Mouse (Mus musculus) MEL-GATA-1-ER (cell line): ENCODE data around the gene Agpat1.
A peak's percentile ranks its signal among the peaks of the same experiment; 100 is the strongest.

Experiments
- DNase-seq: peaks from one replicate; pipeline ENCODE4 v3.0.0-alpha.2; 2012; ENCODE audit warnings: low read depth; ENCODE audit errors: extremely low read depth

The Agpat1 gene

GRCm38 (mm10) chr17:34585877-34586771, 17.9 kb upstream of the Agpat1 start:
- DNase-seq: no peak

GRCm38 (mm10) chr17:34586796-34587422, 17.2 kb upstream of the Agpat1 start:
- no peak for DNase-seq

DNA sequence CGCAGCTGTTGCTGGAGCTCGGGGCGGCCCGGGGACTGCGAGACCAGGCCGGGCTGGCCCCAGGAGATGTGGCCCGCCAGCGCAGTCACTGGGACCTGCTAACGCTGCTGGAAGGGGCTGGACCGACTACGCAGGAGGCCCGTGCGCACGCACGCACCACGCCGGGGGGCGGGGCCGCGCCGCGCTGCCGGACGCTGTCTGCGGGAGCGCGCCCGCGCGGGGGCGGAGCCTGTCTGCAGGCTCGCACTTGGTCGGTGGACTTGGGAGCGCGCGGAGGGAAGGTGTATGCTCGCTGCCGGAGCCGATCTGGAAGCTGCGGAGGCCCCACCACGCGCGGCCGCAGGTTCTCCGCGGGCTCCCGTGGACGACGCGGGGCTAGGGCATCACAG, 16.6 kb upstream of the Agpat1 start:
- DNase-seq: peak; percentile 63

GRCm38 (mm10) chr17:34587814-34588213, 16.2 kb upstream of the Agpat1 start:
- DNase-seq: no peak

DNA sequence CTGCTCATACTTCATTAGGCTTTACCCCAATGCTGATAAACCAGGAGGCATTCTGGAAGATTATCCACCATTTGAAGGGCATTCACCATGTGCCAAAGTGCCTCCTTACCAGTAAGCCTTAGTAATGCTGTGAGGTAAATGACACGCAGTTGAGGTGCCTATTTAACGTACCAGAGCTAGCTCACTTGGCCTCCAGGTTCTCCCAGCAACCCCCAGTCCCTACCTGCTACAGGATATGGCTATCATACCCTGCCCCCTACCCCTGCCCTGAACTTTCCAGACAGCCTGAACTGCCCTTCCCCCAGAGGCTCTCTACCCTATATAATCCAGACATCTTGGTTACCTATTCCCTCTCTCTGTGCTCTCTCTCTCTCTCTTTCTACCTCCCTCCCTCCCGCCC, 15.3 kb upstream of the Agpat1 start:
- no peak for DNase-seq

- DNase-seq: no peak
Measured at GRCm38 (mm10) chr17:34589206-34589605, 14.9 kb upstream of the Agpat1 start.

DNA sequence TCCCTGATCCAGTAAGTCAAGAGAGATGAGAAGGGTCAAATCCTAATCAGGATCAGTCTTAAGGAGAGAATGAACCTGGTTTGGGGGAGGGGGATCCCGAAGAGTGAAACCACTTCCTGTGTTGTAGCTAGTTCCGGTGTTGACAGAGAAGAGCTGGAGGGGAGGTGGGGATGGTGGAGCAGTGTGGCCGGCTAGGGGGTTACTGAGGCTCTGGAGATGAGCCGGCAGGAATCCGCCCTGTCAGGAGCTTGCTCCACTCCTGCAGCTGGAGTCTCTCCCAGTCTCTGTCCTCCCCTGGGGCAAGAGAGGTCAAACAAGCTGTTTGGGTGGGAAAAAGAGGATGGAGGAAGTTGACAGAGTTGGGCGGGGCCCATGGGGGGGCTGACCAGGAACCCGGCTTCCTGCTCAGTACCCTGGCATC, 14.4 kb upstream of the Agpat1 start, which contains the start of gene Gpsm3:
Gene Gpsm3, plus strand, starts transcription at position 126 of the 421 bp plus-strand sequence.
- DNase-seq: no peak

- DNase-seq: no peak
Measured at GRCm38 (mm10) chr17:34590154-34590987, 13.7 kb upstream of the Agpat1 start.

GRCm38 (mm10) chr17:34591029-34591993, 12.8 kb upstream of the Agpat1 start, which contains the start of gene Pbx2:
Gene Pbx2 (plus strand): TSS chr17:34591266.
- DNase-seq: no peak

GRCm38 (mm10) chr17:34591994-34592375, 12.1 kb upstream of the Agpat1 start:
- DNase-seq: no peak

GRCm38 (mm10) chr17:34592581-34593549, 11.2 kb upstream of the Agpat1 start:
- no peak for DNase-seq

DNA sequence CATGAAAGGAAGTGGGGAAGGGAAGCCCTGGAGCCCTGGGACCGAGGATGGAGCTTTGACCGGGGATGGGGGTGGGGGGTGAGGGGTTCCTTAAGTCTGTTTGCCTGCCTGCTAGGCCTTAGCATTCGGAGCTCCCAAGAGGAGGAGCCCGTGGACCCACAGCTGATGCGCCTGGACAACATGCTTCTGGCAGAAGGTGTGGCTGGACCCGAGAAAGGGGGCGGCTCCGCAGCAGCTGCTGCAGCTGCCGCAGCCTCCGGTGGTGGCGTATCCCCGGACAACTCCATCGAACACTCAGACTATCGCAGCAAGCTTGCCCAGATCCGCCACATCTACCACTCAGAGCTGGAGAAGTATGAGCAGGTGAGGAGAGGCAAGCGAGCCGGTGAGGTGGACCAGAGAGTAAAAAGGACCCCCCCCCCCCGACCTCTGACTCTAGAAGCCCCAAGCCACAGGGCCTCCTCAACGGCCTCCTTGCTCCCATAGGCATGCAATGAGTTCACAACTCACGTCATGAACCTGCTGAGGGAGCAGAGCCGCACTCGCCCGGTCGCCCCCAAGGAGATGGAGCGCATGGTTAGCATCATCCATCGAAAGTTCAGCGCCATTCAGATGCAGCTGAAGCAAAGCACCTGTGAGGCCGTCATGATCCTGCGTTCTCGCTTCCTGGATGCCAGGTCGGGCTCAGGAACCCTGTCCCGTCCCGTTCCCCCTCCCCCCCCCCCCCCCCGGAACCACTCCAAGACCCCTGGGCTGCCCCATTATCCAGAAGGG, 10.1 kb upstream of the Agpat1 start:
- DNase-seq: no peak

DNA sequence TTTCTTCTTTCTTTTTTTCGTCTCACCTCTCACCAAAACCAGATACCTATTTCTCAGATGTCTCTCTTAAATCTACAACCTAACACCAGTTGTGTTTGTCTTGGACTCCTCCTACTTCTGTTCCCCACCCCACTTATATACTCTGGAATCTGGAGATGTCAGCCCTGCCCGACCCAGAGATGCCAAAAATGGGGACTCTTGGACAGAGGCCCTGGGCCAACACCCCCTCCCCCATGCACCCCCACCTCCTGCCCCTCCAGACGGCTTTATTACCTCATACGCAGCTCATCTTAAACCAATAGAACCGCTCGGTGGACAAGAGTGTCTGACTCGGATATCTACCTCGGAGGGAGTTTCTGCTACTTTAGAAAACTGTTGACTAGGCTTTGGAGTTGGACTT, 8.0 kb upstream of the Agpat1 start:
- DNase-seq: no peak

DNA sequence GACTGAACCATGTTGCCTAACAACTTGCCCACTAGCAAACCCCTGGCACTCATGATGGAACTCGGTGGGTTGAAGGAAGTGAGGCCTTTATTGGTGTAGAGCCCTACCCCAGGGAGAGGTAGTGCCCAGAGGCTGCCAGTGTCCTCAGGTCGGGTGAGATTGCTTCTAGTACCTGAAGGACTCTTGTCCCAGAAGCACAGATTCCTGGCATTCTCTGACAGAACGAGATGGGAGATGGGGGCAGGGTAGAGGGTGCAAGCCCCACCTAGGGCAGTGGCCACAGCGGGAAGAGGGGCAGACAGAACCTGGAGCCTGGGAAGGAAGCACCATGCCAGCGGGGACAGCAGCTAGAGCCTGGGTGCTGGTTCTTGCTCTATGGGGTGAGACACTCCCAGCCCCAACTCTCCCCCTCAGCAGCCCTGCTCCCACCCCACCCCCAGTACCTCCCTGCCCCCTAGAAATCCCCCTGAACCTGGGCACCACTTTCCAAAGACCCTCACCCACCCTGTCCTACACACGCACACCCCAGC, 6.4 kb upstream of the Agpat1 start, which contains the start of gene Ager:
Gene Ager, plus strand, starts transcription at position 297 of the 530 bp plus-strand sequence.
- DNase-seq: no peak

DNA sequence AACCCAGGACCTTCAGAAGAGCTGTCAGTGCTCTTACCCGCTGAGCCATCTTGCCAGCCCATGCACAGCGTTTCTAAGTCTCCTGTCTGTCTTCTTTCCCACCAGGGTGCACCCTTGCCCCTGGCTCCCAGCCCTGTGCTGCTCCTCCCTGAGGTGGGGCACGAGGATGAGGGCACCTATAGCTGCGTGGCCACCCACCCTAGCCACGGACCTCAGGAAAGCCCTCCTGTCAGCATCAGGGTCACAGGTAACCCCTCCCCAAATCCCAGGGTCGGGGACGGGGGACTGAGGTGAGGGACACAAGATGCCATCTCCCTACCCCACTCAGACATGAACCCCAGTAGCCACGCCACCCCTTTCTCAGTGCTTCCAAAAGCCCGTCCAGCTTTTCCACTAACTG, 4.2 kb upstream of the Agpat1 start:
- no peak for DNase-seq

- DNase-seq: no peak
Measured at GRCm38 (mm10) chr17:34601796-34602195, 2.3 kb upstream of the Agpat1 start.

DNA sequence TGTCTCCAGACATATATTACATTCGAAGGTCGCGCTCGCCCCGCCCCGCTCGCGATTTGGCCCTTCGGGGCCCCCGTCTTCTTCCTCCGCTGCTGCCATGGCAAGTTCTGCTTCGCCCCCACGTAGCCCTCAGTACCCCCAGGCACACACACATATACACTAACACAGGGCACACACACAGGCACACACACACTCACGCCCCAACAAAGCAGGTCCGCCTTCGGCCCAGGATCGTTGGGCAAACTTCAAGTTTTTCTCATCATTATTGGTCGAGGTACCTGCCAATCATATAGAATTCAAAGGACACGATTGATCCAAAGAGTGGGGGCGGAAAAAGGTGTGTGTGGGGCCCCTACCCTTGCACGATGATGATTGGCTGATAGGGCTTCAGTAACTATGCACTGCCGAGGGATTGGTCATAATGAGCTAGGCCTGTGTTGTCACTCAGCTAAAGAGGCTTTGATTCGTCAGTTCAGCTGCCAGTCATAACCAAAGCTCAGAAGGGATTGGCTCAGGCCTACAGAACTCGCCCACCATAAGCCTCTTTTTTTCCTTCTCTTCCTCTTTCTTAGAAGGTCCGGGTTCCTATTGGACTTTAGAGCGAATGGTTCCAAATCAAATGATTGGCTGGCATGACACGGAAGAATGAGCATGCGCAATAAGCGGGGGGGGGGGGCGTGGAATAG, 544 bp upstream of the Agpat1 start, which contains the start of gene Rnf5:
Gene Rnf5, minus strand, starts transcription at position 316 of the 686 bp plus-strand sequence.
- peak; percentile 100 for DNase-seq
